Mouse (Mus musculus): ENCODE results near the gene Unc5b. TPM values are rescaled to one million over a fixed set of nuclear protein-coding genes. Genes with fewer than 3 reads are reported as not detected.
"Not testable (repeated sequence)": the region's sequence is repeated elsewhere in the genome, so short reads cannot be mapped to it uniquely, and the experiment has no call there.

Unc5b gene
- polyA plus RNA-seq, 1 experiment from 2014 or later, result 2.4 TPM

GRCm38 (mm10) chr10:60746512-60746911 is 84.9 kb downstream of the Unc5b start:
- H3K36me3 ChIP-seq (ENCODE audit: control insufficient read depth, insufficient read depth, low read length), result 0 out of 2 replicates have a peak, but pooled peaks cover 4% of the 10 kb centered on the region
- H3K4me1 ChIP-seq (ENCODE audit: control insufficient read depth, insufficient read depth, low read length), result peaks cover 2% of the 10 kb centered on the region
- no peak overlapping the region for H3K4me3 ChIP-seq (replicated peaks; ENCODE audit: low read depth, low read length)
- no peaks in the 10 kb centered on the region for H3K27me3 ChIP-seq (ENCODE audit: control insufficient read depth, insufficient read depth, low read length)
- H3K9ac ChIP-seq (replicated peaks; ENCODE audit: low read length), result 0 out of 2 replicates have a peak overlapping the region, but pooled peaks have one; percentile 5
- no peak overlapping the region for H3K4me2 ChIP-seq (ENCODE audit: low read length)
- ATAC-seq (ENCODE audit: low FRiP score, low TSS enrichment) (no peak), DNase-seq (no peak)
- WGBS, result 75% methylated on average over 2 of the region's 2 CpGs
- H3K9me3 ChIP-seq (ENCODE audit: control insufficient read depth, low read length), result no peaks in the 10 kb centered on the region
- H3K27ac ChIP-seq (replicated peaks; ENCODE audit: low read depth, low read length), result no peak overlapping the region

- Histone ChIP-seq H3K36me3 (ENCODE audit: control insufficient read depth, insufficient read depth, low read length) (0 out of 2 replicates have a peak, but pooled peaks cover 4% of the 10 kb centered on the region), H3K27me3 (ENCODE audit: control insufficient read depth, insufficient read depth, low read length) (no peaks in the 10 kb centered on the region), H3K4me1 (ENCODE audit: control insufficient read depth, insufficient read depth, low read length) (no peaks in the 10 kb centered on the region; the same call in 1 of the 2 replicates), H3K9me3 (ENCODE audit: control insufficient read depth, low read length) (no peaks in the 10 kb centered on the region), H3K4me3 (replicated peaks; ENCODE audit: low read depth, low read length) (no peak overlapping the region), H3K4me2 (ENCODE audit: low read length) (no peak overlapping the region), H3K27ac (replicated peaks; ENCODE audit: low read depth, low read length) (no peak overlapping the region), H3K9ac (replicated peaks; ENCODE audit: low read length) (no peak overlapping the region)
- ATAC-seq (ENCODE audit: low FRiP score, low TSS enrichment) (no peak), DNase-seq (no peak)
- WGBS, result 90% methylated on average over 14 of the region's 14 CpGs
Measured at GRCm38 (mm10) chr10:60744543-60745290, 86.7 kb downstream of the Unc5b start.

GRCm38 (mm10) chr10:60743681-60744080 is 87.7 kb downstream of the Unc5b start:
- no peak overlapping the region for H3K4me3 ChIP-seq (replicated peaks; ENCODE audit: low read depth, low read length)
- H3K9me3 ChIP-seq (ENCODE audit: control insufficient read depth, low read length), result no peaks in the 10 kb centered on the region
- DNase-seq (no peak), ATAC-seq (ENCODE audit: low FRiP score, low TSS enrichment) (no peak)
- WGBS, result 55% methylated on average over 9 of the region's 9 CpGs
- H3K4me1 ChIP-seq (ENCODE audit: control insufficient read depth, insufficient read depth, low read length), result no peaks in the 10 kb centered on the region; the same call in 1 of the 2 replicates
- no peaks in the 10 kb centered on the region for H3K27me3 ChIP-seq (ENCODE audit: control insufficient read depth, insufficient read depth, low read length)
- no peak overlapping the region for H3K27ac ChIP-seq (replicated peaks; ENCODE audit: low read depth, low read length)
- 0 out of 2 replicates have a peak, but pooled peaks cover 2% of the 10 kb centered on the region for H3K36me3 ChIP-seq (ENCODE audit: control insufficient read depth, insufficient read depth, low read length)
- H3K4me2 ChIP-seq (ENCODE audit: low read length), result no peak overlapping the region
- H3K9ac ChIP-seq (replicated peaks; ENCODE audit: low read length), result no peak overlapping the region

GRCm38 (mm10) chr10:60742942-60743341 is 88.4 kb downstream of the Unc5b start:
- ATAC-seq (ENCODE audit: low FRiP score, low TSS enrichment), result no peak
- no peaks in the 10 kb centered on the region for H3K27me3 ChIP-seq (ENCODE audit: control insufficient read depth, insufficient read depth, low read length)
- H3K9ac ChIP-seq (replicated peaks; ENCODE audit: low read length), result no peak overlapping the region
- 77% methylated on average over 6 of the region's 6 CpGs for WGBS
- no peaks in the 10 kb centered on the region for H3K36me3 ChIP-seq (ENCODE audit: control insufficient read depth, insufficient read depth, low read length)
- H3K27ac ChIP-seq (replicated peaks; ENCODE audit: low read depth, low read length), result no peak overlapping the region
- no peaks in the 10 kb centered on the region for H3K9me3 ChIP-seq (ENCODE audit: control insufficient read depth, low read length)
- no peak overlapping the region for H3K4me2 ChIP-seq (ENCODE audit: low read length)
- no peak for DNase-seq
- H3K4me3 ChIP-seq (replicated peaks; ENCODE audit: low read depth, low read length), result no peak overlapping the region
- no peaks in the 10 kb centered on the region; the same call in 1 of the 2 replicates for H3K4me1 ChIP-seq (ENCODE audit: control insufficient read depth, insufficient read depth, low read length)

- not testable (repeated sequence) for H3K4me2 ChIP-seq (ENCODE audit: low read length); H3K9me3 ChIP-seq (ENCODE audit: control insufficient read depth, low read length); H3K9ac ChIP-seq (replicated peaks; ENCODE audit: low read length); H3K27ac ChIP-seq (replicated peaks; ENCODE audit: low read depth, low read length); DNase-seq; H3K4me1 ChIP-seq (ENCODE audit: control insufficient read depth, insufficient read depth, low read length); ATAC-seq (ENCODE audit: low FRiP score, low TSS enrichment); H3K36me3 ChIP-seq (ENCODE audit: control insufficient read depth, insufficient read depth, low read length); H3K4me3 ChIP-seq (replicated peaks; ENCODE audit: low read depth, low read length); H3K27me3 ChIP-seq (ENCODE audit: control insufficient read depth, insufficient read depth, low read length)
- whole genome bisulfite sequencing, result 87% methylated on average over 1 of the region's 1 CpGs
Measured at GRCm38 (mm10) chr10:60742296-60742695, 89.1 kb downstream of the Unc5b start.

GRCm38 (mm10) chr10:60741435-60741834 is 89.9 kb downstream of the Unc5b start:
- ATAC-seq (ENCODE audit: low FRiP score, low TSS enrichment) (no peak), DNase-seq (no peak)
- 77% methylated on average over 7 of the region's 7 CpGs for WGBS

GRCm38 (mm10) chr10:60739619-60740363 is 91.6 kb downstream of the Unc5b start:
- Histone ChIP-seq H3K36me3 (ENCODE audit: control insufficient read depth, insufficient read depth, low read length) (no peaks in the 10 kb centered on the region), H3K9ac (replicated peaks; ENCODE audit: low read length) (no peak overlapping the region), H3K27me3 (ENCODE audit: control insufficient read depth, insufficient read depth, low read length) (no peaks in the 10 kb centered on the region), H3K4me2 (ENCODE audit: low read length) (no peak overlapping the region), H3K4me3 (replicated peaks; ENCODE audit: low read depth, low read length) (no peak overlapping the region), H3K4me1 (ENCODE audit: control insufficient read depth, insufficient read depth, low read length) (no peaks in the 10 kb centered on the region), H3K27ac (replicated peaks; ENCODE audit: low read depth, low read length) (no peak overlapping the region), H3K9me3 (ENCODE audit: control insufficient read depth, low read length) (no peaks in the 10 kb centered on the region)
- WGBS, result 94% methylated on average over 4 of the region's 4 CpGs
- DNase-seq (no peak), ATAC-seq (ENCODE audit: low FRiP score, low TSS enrichment) (no peak)

More at GRCm38 (mm10) chr10:60741435-60741834, 89.9 kb downstream of the Unc5b start:
- H3K9ac ChIP-seq (replicated peaks; ENCODE audit: low read length), result no peak overlapping the region
- H3K4me1 ChIP-seq (ENCODE audit: control insufficient read depth, insufficient read depth, low read length), result no peaks in the 10 kb centered on the region
- no peaks in the 10 kb centered on the region for H3K9me3 ChIP-seq (ENCODE audit: control insufficient read depth, low read length)
- no peaks in the 10 kb centered on the region for H3K27me3 ChIP-seq (ENCODE audit: control insufficient read depth, insufficient read depth, low read length)
- no peak overlapping the region for H3K4me2 ChIP-seq (ENCODE audit: low read length)
- no peaks in the 10 kb centered on the region for H3K36me3 ChIP-seq (ENCODE audit: control insufficient read depth, insufficient read depth, low read length)
- H3K4me3 ChIP-seq (replicated peaks; ENCODE audit: low read depth, low read length), result no peak overlapping the region
- no peak overlapping the region for H3K27ac ChIP-seq (replicated peaks; ENCODE audit: low read depth, low read length)

- Histone ChIP-seq H3K27me3 (ENCODE audit: control insufficient read depth, insufficient read depth, low read length) (no peaks in the 10 kb centered on the region), H3K9me3 (ENCODE audit: control insufficient read depth, low read length) (no peaks in the 10 kb centered on the region), H3K9ac (replicated peaks; ENCODE audit: low read length) (no peak overlapping the region), H3K4me2 (ENCODE audit: low read length) (no peak overlapping the region), H3K4me1 (ENCODE audit: control insufficient read depth, insufficient read depth, low read length) (no peaks in the 10 kb centered on the region), H3K27ac (replicated peaks; ENCODE audit: low read depth, low read length) (no peak overlapping the region), H3K36me3 (ENCODE audit: control insufficient read depth, insufficient read depth, low read length) (no peaks in the 10 kb centered on the region), H3K4me3 (replicated peaks; ENCODE audit: low read depth, low read length) (no peak overlapping the region)
- DNase-seq, result no peak
- no peak for ATAC-seq (ENCODE audit: low FRiP score, low TSS enrichment)
- 80% methylated on average over 8 of the region's 9 CpGs for WGBS
Measured at GRCm38 (mm10) chr10:60737886-60738640, 93.3 kb downstream of the Unc5b start.

Data from midbrain, embryonic 14.5 days (tissue).